Mouse (Mus musculus): ENCODE measurements at regions not wholly inside any gene's neighbourhood (a gene's known extent, or its start where the extent isn't known, plus 50 kb on each side); places are given as distances from the start of the nearest gene placed in this dataset.

GRCm38 (mm10) chr8:10734746-10735145, 273.5 kb downstream of the Irs2 start:
- H3K4me1 ChIP-seq (ENCODE audit: control insufficient read depth, insufficient read depth, low read length) = no peaks in the 10 kb centered on the region
- no peak for TF ChIP-seq POLR2A (IDR thresholded peaks at IDR 0.05; ENCODE audit: borderline replicate concordance, low read depth, low read length)
- no peak for TF ChIP-seq CTCF (IDR thresholded peaks at IDR 0.05; ENCODE audit: low read depth, low read length)
- no peak overlapping the region for H3K27ac ChIP-seq (ENCODE audit: insufficient read depth, low read depth, low read length)
- H3K4me3 ChIP-seq (ENCODE audit: insufficient read depth, low read length) = no peak overlapping the region

DNA sequence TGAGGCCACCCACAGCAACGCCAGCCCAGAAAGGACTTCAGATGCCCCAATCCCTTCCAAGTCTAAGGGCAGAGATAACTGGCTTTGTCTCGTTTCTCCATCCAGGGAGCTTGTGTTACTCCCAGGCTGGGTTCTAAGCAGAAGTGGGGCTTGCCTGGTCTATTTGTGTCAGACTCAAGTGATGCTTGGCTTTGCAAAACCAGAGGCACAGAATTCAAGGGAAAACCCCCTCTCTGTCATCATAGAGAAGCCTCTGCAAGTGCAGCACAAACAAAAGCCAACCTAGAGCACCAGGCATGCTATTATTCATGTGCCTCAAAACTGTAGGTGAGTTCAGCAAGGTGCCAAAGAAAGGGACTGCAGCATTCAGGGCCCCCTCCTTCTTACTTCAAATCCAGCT, 284.9 kb downstream of the Irs2 start:
- H3K4me3 ChIP-seq (ENCODE audit: insufficient read depth, low read length) = no peak overlapping the region
- H3K4me1 ChIP-seq (ENCODE audit: control insufficient read depth, insufficient read depth, low read length) = peaks cover 6% of the 10 kb centered on the region; the same call in 1 of the 2 replicates
- no peak overlapping the region for H3K27ac ChIP-seq (ENCODE audit: insufficient read depth, low read depth, low read length)
- TF ChIP-seq CTCF (IDR thresholded peaks at IDR 0.05; ENCODE audit: low read depth, low read length) = no peak
- no peak for TF ChIP-seq POLR2A (IDR thresholded peaks at IDR 0.05; ENCODE audit: borderline replicate concordance, low read depth, low read length)

GRCm38 (mm10) chr8:10722742-10723141, 285.5 kb downstream of the Irs2 start:
- Histone ChIP-seq H3K4me3 (ENCODE audit: insufficient read depth, low read length) (no peak overlapping the region), H3K4me1 (ENCODE audit: control insufficient read depth, insufficient read depth, low read length) (peaks cover 6% of the 10 kb centered on the region; the same call in 1 of the 2 replicates), H3K27ac (ENCODE audit: insufficient read depth, low read depth, low read length) (no peak overlapping the region)
- no peak for TF ChIP-seq POLR2A (IDR thresholded peaks at IDR 0.05; ENCODE audit: borderline replicate concordance, low read depth, low read length)
- TF ChIP-seq CTCF (IDR thresholded peaks at IDR 0.05; ENCODE audit: low read depth, low read length) = no peak

- Histone ChIP-seq H3K4me3 (ENCODE audit: insufficient read depth, low read length) (no peak overlapping the region), H3K4me1 (ENCODE audit: control insufficient read depth, insufficient read depth, low read length) (peaks cover 6% of the 10 kb centered on the region; the same call in 1 of the 2 replicates), H3K27ac (ENCODE audit: insufficient read depth, low read depth, low read length) (no peak overlapping the region)
- TF ChIP-seq POLR2A (IDR thresholded peaks at IDR 0.05; ENCODE audit: borderline replicate concordance, low read depth, low read length) (no peak), CTCF (IDR thresholded peaks at IDR 0.05; ENCODE audit: low read depth, low read length) (no peak)
Measured at GRCm38 (mm10) chr8:10722342-10722741, 285.9 kb downstream of the Irs2 start.

DNA sequence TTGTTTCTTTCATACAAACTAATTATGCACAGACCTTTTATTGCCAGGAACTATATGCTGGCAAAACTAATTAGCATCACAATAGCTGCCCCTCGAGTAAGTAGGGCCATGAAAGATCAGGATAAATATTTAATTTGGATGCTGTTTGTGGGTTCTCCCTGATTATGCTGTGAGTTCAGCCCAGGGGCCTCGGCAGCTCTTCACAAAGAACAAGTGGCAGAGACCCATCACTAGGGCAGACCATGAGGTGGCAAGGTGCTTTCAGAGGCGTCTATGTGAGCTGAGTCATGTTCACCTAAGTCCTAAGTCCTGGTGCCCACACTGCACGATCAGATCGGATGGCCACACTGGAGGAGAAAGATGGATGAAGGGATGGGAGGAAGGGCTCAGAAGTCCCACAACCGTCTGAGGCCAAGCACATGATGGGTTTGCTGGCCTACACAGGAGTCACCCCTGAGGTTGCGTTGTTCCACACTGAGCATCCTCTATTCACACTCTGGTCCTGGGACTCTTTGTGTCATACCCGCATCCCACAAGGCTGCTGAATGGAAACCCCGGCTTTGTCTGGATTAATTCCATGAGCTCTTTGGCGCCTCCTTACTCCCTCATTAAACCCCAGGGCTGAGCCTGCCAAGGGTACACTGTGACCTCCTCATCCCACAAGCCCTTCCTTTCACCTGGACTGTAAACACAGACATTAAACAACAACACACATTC, 287.0 kb downstream of the Irs2 start:
- TF ChIP-seq CTCF (IDR thresholded peaks at IDR 0.05; ENCODE audit: low read depth, low read length) = no peak
- no peak for TF ChIP-seq POLR2A (IDR thresholded peaks at IDR 0.05; ENCODE audit: borderline replicate concordance, low read depth, low read length)
- H3K4me1 ChIP-seq (ENCODE audit: control insufficient read depth, insufficient read depth, low read length) = peaks cover 6% of the 10 kb centered on the region; the same call in 1 of the 2 replicates
- H3K27ac ChIP-seq (ENCODE audit: insufficient read depth, low read depth, low read length) = no peak overlapping the region
- H3K4me3 ChIP-seq (ENCODE audit: insufficient read depth, low read length) = no peak overlapping the region

GRCm38 (mm10) chr8:10720398-10720797, 287.9 kb downstream of the Irs2 start:
- TF ChIP-seq POLR2A (IDR thresholded peaks at IDR 0.05; ENCODE audit: borderline replicate concordance, low read depth, low read length) (no peak), CTCF (IDR thresholded peaks at IDR 0.05; ENCODE audit: low read depth, low read length) (no peak)
- Histone ChIP-seq H3K27ac (ENCODE audit: insufficient read depth, low read depth, low read length) (no peak overlapping the region), H3K4me1 (ENCODE audit: control insufficient read depth, insufficient read depth, low read length) (peaks cover 6% of the 10 kb centered on the region; the same call in 1 of the 2 replicates), H3K4me3 (ENCODE audit: insufficient read depth, low read length) (no peak overlapping the region)

DNA sequence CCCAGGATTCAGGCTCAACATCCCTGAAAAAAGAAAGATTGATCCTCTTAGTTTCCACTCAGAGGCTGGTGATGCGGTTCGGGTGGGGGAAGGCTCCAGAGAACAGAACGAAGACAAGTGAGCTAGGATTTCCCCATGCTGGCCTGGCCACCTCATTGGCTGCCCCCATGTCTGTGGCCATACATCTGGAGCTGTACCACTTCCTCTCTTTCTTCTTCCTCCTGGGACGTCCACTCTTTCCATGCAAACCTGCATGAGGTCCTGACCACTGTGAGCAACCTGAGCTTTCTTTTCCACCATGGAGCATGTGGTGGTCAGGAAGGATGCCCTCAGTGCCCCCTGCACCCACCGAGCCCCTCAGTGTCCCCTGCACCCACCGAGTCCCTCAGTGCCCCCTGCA, 288.8 kb downstream of the Irs2 start:
- no peak overlapping the region for H3K27ac ChIP-seq (ENCODE audit: insufficient read depth, low read depth, low read length)
- peaks cover 6% of the 10 kb centered on the region; the same call in 1 of the 2 replicates for H3K4me1 ChIP-seq (ENCODE audit: control insufficient read depth, insufficient read depth, low read length)
- TF ChIP-seq CTCF (IDR thresholded peaks at IDR 0.05; ENCODE audit: low read depth, low read length) (no peak), POLR2A (IDR thresholded peaks at IDR 0.05; ENCODE audit: borderline replicate concordance, low read depth, low read length) (no peak)
- H3K4me3 ChIP-seq (ENCODE audit: insufficient read depth, low read length) = no peak overlapping the region

DNA sequence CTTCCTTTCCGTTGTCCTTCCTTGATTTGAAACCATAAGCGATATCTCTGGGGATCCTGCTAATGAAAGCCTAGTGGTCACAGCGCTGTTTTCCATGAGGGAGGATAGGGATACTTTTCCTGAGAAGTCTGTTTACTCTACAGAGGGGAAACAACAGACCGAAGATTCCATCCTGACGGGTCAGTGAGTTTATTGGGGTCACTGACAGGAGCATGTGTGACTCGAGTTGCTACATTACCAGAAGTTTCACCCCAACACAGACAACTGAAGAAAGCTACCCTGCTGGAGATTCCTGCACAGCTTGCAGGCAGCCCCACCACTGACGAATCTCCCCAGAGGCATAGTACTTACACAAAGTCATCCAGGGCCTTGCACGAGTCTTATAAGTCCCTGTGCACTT, 291.0 kb downstream of the Irs2 start:
- Histone ChIP-seq H3K4me3 (ENCODE audit: insufficient read depth, low read length) (no peak overlapping the region), H3K27ac (ENCODE audit: insufficient read depth, low read depth, low read length) (no peak overlapping the region), H3K4me1 (ENCODE audit: control insufficient read depth, insufficient read depth, low read length) (peaks cover 2% of the 10 kb centered on the region; the same call in 1 of the 2 replicates)
- TF ChIP-seq CTCF (IDR thresholded peaks at IDR 0.05; ENCODE audit: low read depth, low read length) = no peak
- no peak for TF ChIP-seq POLR2A (IDR thresholded peaks at IDR 0.05; ENCODE audit: borderline replicate concordance, low read depth, low read length)

DNA sequence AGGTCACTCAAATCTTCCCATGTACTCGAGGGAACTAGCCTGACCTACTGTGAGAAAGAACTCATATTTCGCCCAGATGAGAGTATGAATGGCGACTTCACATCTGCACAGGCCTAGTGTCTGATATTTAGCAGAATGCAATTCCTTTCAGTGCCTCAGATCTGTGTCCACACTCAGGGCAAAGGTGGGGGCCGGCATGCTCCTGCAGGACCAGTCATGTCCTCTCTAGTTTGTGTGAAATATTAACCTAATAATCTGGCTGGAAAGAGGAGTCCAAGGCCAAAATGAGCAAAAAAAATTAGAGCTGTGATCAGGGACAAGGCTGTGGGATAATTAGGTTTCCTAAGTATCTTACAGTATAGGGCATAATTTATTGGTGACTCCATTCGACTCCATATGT, 292.1 kb downstream of the Irs2 start:
- TF ChIP-seq POLR2A (IDR thresholded peaks at IDR 0.05; ENCODE audit: borderline replicate concordance, low read depth, low read length) (no peak), CTCF (IDR thresholded peaks at IDR 0.05; ENCODE audit: low read depth, low read length) (no peak)
- H3K4me3 ChIP-seq (ENCODE audit: insufficient read depth, low read length) = no peak overlapping the region
- H3K4me1 ChIP-seq (ENCODE audit: control insufficient read depth, insufficient read depth, low read length) = peaks cover 9% of the 10 kb centered on the region
- H3K27ac ChIP-seq (ENCODE audit: insufficient read depth, low read depth, low read length) = no peak overlapping the region

DNA sequence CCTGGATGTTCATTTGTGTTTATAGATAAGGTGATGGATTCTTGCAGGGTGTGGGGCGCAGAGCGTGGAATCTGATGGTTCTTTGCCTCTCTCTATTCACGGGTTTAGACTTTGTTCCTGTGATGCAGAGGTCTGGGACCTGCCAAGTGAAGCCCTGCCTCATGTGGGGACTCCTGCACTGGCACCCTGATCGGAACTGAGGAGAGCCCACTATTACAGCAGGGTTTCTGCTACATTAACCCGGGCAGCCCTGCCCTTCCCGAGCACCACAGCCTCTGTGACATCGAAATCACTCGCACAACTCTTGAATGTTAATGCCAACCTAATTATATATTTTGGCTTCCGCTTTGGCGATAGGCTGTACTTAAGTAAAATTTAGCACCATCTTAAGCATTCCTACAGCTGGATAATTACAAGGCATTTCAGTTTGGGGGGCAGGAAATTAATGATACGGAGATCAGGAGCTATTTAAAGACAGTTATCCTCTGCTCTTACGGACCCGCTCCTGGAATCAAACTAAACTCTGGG, 294.7 kb downstream of the Irs2 start:
- no peak for TF ChIP-seq POLR2A (IDR thresholded peaks at IDR 0.05; ENCODE audit: borderline replicate concordance, low read depth, low read length)
- no peak for TF ChIP-seq CTCF (IDR thresholded peaks at IDR 0.05; ENCODE audit: low read depth, low read length)
- Histone ChIP-seq H3K27ac (ENCODE audit: insufficient read depth, low read depth, low read length) (no peak overlapping the region), H3K4me1 (ENCODE audit: control insufficient read depth, insufficient read depth, low read length) (peaks cover 15% of the 10 kb centered on the region)

More for the DNA sequence above, 294.7 kb downstream of the Irs2 start:
- no peak overlapping the region for H3K4me3 ChIP-seq (ENCODE audit: insufficient read depth, low read length)

Measured in bone marrow macrophage, adult 2 months (primary cell).